In the genomic region with DNA sequence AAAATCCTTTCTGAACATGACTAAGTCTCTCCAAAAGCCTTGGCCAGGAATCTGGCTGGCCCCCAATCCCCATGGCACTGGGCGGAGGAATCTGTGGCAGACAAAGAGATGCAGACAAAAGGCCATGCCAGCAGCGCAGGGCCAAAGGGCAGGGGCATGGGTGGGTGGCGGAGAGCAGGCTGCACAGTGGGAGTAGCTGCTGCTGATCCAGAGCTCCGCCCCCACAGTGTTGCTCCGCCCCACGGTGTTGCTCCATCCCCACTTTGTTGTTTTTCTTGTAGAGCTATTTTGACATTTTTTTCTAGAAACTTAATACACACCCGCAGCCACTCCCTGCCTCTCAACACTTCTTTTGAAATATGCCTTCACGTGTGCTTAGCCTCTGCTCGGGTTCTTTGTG, we compare ENCODE assay signal across 8 mouse cellular contexts. TPM values are rescaled to one million over a fixed set of nuclear protein-coding genes. Genes with fewer than 3 reads are reported as not detected.
DNase-seq lines count a peak whose midpoint lies in the region; ATAC-seq and TF ChIP-seq lines count a peak whose summit lies in the region.
"Had no signal": no experiment of that assay in that cellular context is flagged by ENCODE, and none has a peak within 500 bp of the region (broad histone marks: within the 10 kb centered on the region; RNA-seq: fewer than 3 reads in every experiment).

No protein-coding gene starts in this region.

- H3K9ac ChIP-seq in forebrain, embryonic 12.5 days: no peak overlapping the region
- no peak overlapping the region for H3K9ac ChIP-seq in limb, embryonic 14.5 days (ENCODE audit: low read depth, low read length, severe bottlenecking)
- H3K9ac ChIP-seq: liver, embryonic 14.5 days had no signal

- peaks cover 12% of the 10 kb centered on the region for H3K4me1 ChIP-seq in forebrain, embryonic 12.5 days
- H3K4me1 ChIP-seq in limb, embryonic 14.5 days (ENCODE audit: control insufficient read depth, insufficient read depth, low read length): peaks cover 8% of the 10 kb centered on the region
- H3K4me1 ChIP-seq in olfactory bulb, adult 2 months (ENCODE audit: control insufficient read depth, insufficient read depth, low read length): peaks cover 24% of the 10 kb centered on the region

- TF ChIP-seq CTCF in C2C12 (IDR thresholded peaks at IDR 0.05; ENCODE audit: control insufficient read depth, insufficient read depth, insufficient read length): no peak
- TF ChIP-seq CTCF in Patski (IDR thresholded peaks at IDR 0.05): no peak
- no peak for TF ChIP-seq CTCF in olfactory bulb, adult 2 months (IDR thresholded peaks at IDR 0.05; ENCODE audit: insufficient read depth, low read depth, low read length)

- H3K27me3 ChIP-seq in C2C12 (ENCODE audit: control insufficient read depth, insufficient read depth, insufficient read length) (no peaks in the 10 kb centered on the region), Patski (no peaks in the 10 kb centered on the region)
- peaks cover 4% of the 10 kb centered on the region; the same call in 1 of the 2 replicates for H3K27me3 ChIP-seq in forebrain, embryonic 12.5 days
- no peaks in the 10 kb centered on the region for H3K27me3 ChIP-seq in limb, embryonic 14.5 days (ENCODE audit: control insufficient read depth, insufficient read depth, low read length)

- H3K4me2 ChIP-seq in forebrain, embryonic 12.5 days: peak overlapping the region; percentile 1; the same call in 1 of the 2 replicates
- 0 out of 2 replicates have a peak overlapping the region, but pooled peaks have one; percentile 7 for H3K4me2 ChIP-seq in limb, embryonic 14.5 days (replicated peaks; ENCODE audit: low read depth, low read length, severe bottlenecking)

- H3ac ChIP-seq in C2C12 (ENCODE audit: control insufficient read depth, insufficient read length, low read depth): peak overlapping the region; percentile 4

- no peak overlapping the region for H3K4me3 ChIP-seq in C2C12 (ENCODE audit: insufficient read depth, poor library complexity, severe bottlenecking)
- H3K4me3 ChIP-seq in forebrain, embryonic 12.5 days (replicated peaks): no peak overlapping the region
- no peak overlapping the region for H3K4me3 ChIP-seq in limb, embryonic 14.5 days (replicated peaks; ENCODE audit: low read length)
- H3K4me3 ChIP-seq in olfactory bulb, adult 2 months (ENCODE audit: insufficient read depth, low read depth, low read length): no peak overlapping the region

- intact Hi-C loops in heart, postnatal 25 days (cut with DNase I): no loop called here

- H3K79me2 ChIP-seq in C2C12 (ENCODE audit: control insufficient read depth, insufficient read depth): peaks cover 66% of the 10 kb centered on the region

- peak; percentile 65 for ATAC-seq in Patski
- ATAC-seq in forebrain, embryonic 12.5 days (ENCODE audit: low FRiP score): 0 out of 2 replicates have a peak, but pooled peaks have one; percentile 36
- no peak for ATAC-seq in limb, embryonic 14.5 days (ENCODE audit: low FRiP score, low read depth)
- no peak for ATAC-seq in erythroid progenitor cell, adult 5-6 weeks (replicated peaks; ENCODE audit: low FRiP score, poor library complexity, severe bottlenecking)

- in situ Hi-C loops in Patski (cut with MboI; ENCODE audit: low pct_unique_long_range_greater_than_20kb): loop anchor here (25.0 kb wide), 1 partner anchor 1291 kb away; a partner anchor contains a TSS

- H3K27ac ChIP-seq in forebrain, embryonic 12.5 days: no peak overlapping the region
- H3K27ac ChIP-seq in limb, embryonic 14.5 days (replicated peaks; ENCODE audit: low read depth, low read length): 0 out of 2 replicates have a peak overlapping the region, but pooled peaks have one; percentile 33
- H3K27ac ChIP-seq in olfactory bulb, adult 2 months (ENCODE audit: insufficient read depth, low read depth, low read length): peak overlapping the region; percentile 7; the same call in 1 of the 2 replicates
- H3K27ac ChIP-seq: liver, embryonic 14.5 days had no signal

- CTCF ChIA-PET in Patski (lab: Charles Lee): no interaction called here

- no peaks in the 10 kb centered on the region for H3K9me3 ChIP-seq in forebrain, embryonic 12.5 days
- no peaks in the 10 kb centered on the region for H3K9me3 ChIP-seq in limb, embryonic 14.5 days (ENCODE audit: control insufficient read depth, low read length)

- POLR2A ChIA-PET in Patski (lab: Charles Lee): interaction anchor here (0.9 kb wide), 1 partner anchor 12 kb away, joined by 3 read pairs; no protein-coding TSS in a partner anchor

- no peak for DNase-seq in Patski (ENCODE audit: low read depth, low spot score)
- DNase-seq in heart, postnatal 25 days (ENCODE audit: low spot score): peak; percentile 77
- DNase-seq in limb, embryonic 14.5 days (ENCODE audit: low spot score): peak; percentile 56

- TF ChIP-seq POLR2A in limb, embryonic 14.5 days (IDR thresholded peaks at IDR 0.05; ENCODE audit: borderline replicate concordance, extremely low read depth, insufficient read depth, insufficient read length): no peak
- no peak for TF ChIP-seq POLR2A in olfactory bulb, adult 2 months (IDR thresholded peaks at IDR 0.05; ENCODE audit: insufficient read depth, low read depth, low read length)

- WGBS in forebrain, embryonic 12.5 days: 17% methylated on average over 9 of the region's 9 CpGs
- WGBS in limb, embryonic 14.5 days: 23% methylated on average over 9 of the region's 9 CpGs
- 16% methylated on average over 9 of the region's 9 CpGs for WGBS in olfactory bulb, adult 2 months

- H3K36me3 ChIP-seq in C2C12 (ENCODE audit: control insufficient read depth, insufficient read depth): peaks cover 41% of the 10 kb centered on the region
- no peaks in the 10 kb centered on the region for H3K36me3 ChIP-seq in forebrain, embryonic 12.5 days (replicated peaks)
- no peaks in the 10 kb centered on the region for H3K36me3 ChIP-seq in limb, embryonic 14.5 days (ENCODE audit: control insufficient read depth, insufficient read depth, low read length)

- H3K79me3 ChIP-seq in C2C12 (ENCODE audit: low read depth): peaks cover 44% of the 10 kb centered on the region

TF ChIP-seq in C2C12, 6 proteins besides CTCF, POLR2A, EP300 and RAD21:
- TF ChIP-seq CEBPB (IDR thresholded peaks at IDR 0.05; ENCODE audit: low read depth) (peak; percentile 73), USF1 (IDR thresholded peaks at IDR 0.05; ENCODE audit: low read depth) (peak; percentile 57), MAX (IDR thresholded peaks at IDR 0.05) (peak; percentile 5), MYOD1 (IDR thresholded peaks at IDR 0.05; ENCODE audit: control insufficient read depth, insufficient read length, low read depth) (no peak)

RNA-seq across cellular contexts. Expression of a gene that starts 31.2 kb away (rescaled TPM):
- polyA plus RNA-seq in C2C12 (2012; fragmentation: generic; extraction: Trizol): 24.8 TPM
- 14.2 TPM for polyA plus RNA-seq in Patski (2021)
- polyA plus RNA-seq in forebrain, embryonic 12.5 days (2016; fragmentation: Nextera tagmentation; extraction: Ambion mirVana): 0.13 and 0.14 TPM in 2 replicates
- total RNA-seq in heart, postnatal 25 days (2021): 1 to 10 TPM; 6.2 to 7.1 TPM
- 2.6 and 3.0 TPM in 2 replicates for polyA plus RNA-seq in limb, embryonic 14.5 days (2012; rRNA removed)
- polyA plus RNA-seq in limb, embryonic 14.5 days (2014; fragmentation: Nextera tagmentation; extraction: Ambion mirVana): 1.2 and 2.0 TPM in 2 replicates
- not detected in 2 replicates for polyA plus RNA-seq in olfactory bulb, adult 2 months (2012; ENCODE audit: insufficient read depth, insufficient read length, low replicate concordance, missing spikeins)
- 19.7 and 20.9 TPM in 2 replicates for total RNA-seq in erythroid progenitor cell, adult 5-6 weeks (2015; ENCODE audit: low replicate concordance)
- total RNA-seq in erythroid progenitor cell, adult 5-6 weeks (2017; ENCODE audit: low replicate concordance): 29.5 and 46.1 TPM in 2 replicates

RNA-seq across cellular contexts. Expression of a gene that starts 54.1 kb away (rescaled TPM):
- polyA plus RNA-seq in C2C12 (2012; fragmentation: generic; extraction: Trizol) (92.2 TPM), Patski (2021) (88.8 TPM)
- 158 and 173 TPM in 2 replicates for polyA plus RNA-seq in forebrain, embryonic 12.5 days (2016; fragmentation: Nextera tagmentation; extraction: Ambion mirVana)
- 10 to 100 TPM; 95.9 to 99.0 TPM for total RNA-seq in heart, postnatal 25 days (2021)
- polyA plus RNA-seq in limb, embryonic 14.5 days (2012; rRNA removed): 70.0 and 85.1 TPM in 2 replicates
- 163 and 175 TPM in 2 replicates for polyA plus RNA-seq in limb, embryonic 14.5 days (2014; fragmentation: Nextera tagmentation; extraction: Ambion mirVana)
- not detected in 2 replicates for polyA plus RNA-seq in olfactory bulb, adult 2 months (2012; ENCODE audit: insufficient read depth, insufficient read length, low replicate concordance, missing spikeins)
- total RNA-seq in erythroid progenitor cell, adult 5-6 weeks (2015; ENCODE audit: low replicate concordance): 285 and 316 TPM in 2 replicates
- 129 and 154 TPM in 2 replicates for total RNA-seq in erythroid progenitor cell, adult 5-6 weeks (2017; ENCODE audit: low replicate concordance)

Comparison
In these comparisons a context has a peak if more than half of its experiments do, and no peak if none do; other contexts are left out.
1. ATAC-seq: peak in Patski (single experiment) and forebrain, embryonic 12.5 days (single experiment); none in limb, embryonic 14.5 days (single experiment) and erythroid progenitor cell, adult 5-6 weeks (single experiment).
2. RNA of a gene that starts 54.1 kb away (polyA plus RNA-seq): 70.0 to 175 TPM in limb, embryonic 14.5 days, 158 to 173 TPM in forebrain, embryonic 12.5 days, 92.2 TPM in C2C12 (single experiment) and 88.8 TPM in Patski (single experiment); not detected in olfactory bulb, adult 2 months; every median in the first group is over 10 times any median in the second.